Mouse (Mus musculus): Measurements from ENCODE around the gene Tbc1d4. TPM values are rescaled to one million over a fixed set of nuclear protein-coding genes. Genes with fewer than 3 reads are reported as not detected.

Gene Tbc1d4
- 10 to 100 TPM; 36.8 to 39.9 TPM for total RNA-seq (2021)

DNA sequence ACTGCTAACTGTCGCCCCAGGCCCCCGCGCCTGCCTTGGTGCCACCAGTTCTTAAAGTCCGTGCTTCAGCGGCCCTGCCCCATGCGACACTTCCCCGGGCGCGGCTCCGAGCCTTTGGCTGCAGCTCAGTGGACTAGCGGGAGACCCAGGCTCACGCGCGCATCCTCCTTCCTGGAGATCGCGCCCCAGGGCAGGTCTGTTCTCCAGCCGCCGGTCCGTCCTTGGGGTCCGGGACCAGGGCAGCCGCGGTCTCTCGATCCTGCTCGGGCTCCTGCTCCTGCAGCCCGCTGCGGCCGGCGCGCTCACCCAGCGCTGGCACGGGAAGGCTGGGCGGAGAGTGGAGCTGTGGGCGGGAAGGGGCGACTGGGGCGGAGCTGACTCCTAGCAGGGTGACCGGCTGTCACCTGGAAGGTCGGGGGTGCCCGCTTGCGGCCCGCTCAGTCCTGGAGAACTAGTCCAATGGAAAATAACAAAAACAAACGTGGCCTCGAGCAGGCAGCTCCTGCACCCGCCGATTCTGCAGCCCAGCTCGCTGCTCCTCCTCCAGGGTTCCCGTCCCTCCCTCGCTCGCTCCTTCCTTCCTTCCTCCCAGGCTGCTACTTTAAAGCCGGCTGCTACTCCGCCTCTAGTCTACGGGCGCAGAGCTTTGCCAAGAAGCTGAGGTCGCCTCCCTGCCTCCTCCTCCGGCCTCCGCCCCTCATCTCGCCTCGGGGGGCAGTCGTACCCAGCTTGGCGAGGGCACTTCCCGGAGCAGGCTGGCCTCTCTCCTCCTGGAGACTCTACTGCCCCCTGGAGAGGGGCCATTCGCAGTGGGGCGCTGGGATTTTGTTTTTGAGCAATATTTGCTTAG is at the start of gene Tbc1d4:
TSS of gene Tbc1d4 (minus strand) at position 673 of the 850 bp plus-strand sequence.
- DNase-seq, result peak; percentile 84

DNA sequence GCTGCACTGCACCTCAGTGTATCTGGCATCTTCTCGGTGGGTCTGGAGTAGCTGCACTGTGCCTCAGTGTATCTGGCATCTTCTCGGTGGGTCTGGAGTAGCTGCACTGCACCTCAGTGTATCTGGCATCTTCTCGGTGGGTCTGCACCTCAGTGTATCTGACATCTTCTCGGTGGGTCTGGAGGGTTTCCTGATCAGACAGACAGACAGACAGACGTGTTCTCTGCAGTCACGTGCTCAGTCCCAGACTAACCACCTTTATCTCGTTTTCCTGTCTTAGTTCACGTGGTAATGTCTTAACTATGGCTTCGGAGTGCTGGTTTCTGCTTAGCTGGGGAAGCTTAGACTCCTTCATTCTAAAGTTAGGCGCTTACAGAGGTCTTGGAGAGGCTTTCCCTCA is 47.3 kb upstream of the Tbc1d4 start:
- no peak for DNase-seq

DNA sequence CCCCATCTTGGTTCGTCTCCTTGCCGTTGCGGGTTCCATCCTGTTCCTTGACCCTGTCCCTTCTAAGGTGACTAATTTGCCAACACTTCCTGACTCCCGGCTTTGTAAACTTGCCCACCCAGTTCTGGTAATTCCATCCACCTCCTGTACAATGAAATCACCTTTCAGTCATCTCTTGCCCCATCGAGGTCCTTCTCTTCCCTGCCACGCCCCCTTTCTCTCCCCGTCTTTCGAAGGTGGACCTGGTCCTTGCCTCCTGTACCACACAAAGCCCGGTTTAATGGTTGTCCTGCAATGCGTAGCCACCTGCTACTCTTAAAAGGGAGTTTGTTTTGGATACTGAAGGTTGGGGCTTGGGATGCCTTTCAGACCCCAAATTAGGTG is 45.5 kb upstream of the Tbc1d4 start:
- no peak for DNase-seq

DNA sequence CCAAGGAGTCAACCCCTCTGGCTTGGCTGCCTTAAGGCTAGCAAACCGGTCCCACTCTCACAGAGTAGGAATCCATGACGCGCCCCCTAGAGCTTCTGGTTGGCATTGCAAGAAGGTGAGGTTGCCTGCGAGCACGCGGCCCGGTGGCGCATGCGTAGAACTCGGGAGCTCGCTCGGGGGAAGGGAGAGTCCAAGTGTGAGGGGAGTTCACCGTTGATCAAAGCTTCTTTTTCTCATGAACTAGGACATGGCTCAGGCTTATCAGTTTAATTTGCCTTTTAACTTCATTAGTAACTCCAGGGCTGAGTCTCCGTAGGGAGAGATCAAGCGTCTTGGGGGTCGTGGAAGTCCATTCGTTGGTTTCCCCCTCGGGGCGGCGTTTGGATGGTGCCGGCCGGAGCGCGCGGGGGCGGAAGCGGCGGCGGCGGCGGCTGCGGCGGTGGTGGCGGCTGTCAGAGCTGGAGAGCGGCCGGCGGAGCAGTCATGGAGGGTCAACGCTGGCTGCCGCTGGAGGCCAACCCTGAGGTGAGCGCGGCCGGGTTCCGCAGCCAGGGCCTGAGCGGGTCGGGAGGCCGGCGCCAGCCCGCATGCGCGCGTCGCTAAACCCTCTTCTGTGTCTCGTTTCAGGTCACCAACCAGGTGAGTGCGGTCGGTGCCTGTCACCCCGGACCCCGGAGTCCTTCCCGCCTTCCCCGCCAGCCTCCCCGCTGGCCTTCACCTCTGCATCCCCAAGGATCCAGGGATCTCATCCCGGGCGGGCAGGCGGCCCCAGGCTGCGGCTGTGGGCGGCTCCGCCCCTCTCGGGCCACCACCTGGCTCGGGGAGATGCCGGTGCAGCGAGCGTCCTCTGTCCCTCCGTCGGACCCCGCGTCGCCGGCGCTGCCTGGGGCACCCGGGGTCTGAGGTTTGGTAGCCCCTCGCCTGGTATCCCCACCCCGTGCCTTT is 44.9 kb upstream of the Tbc1d4 start, which contains the start of gene Uchl3:
TSS of gene Uchl3 (plus strand) at position 387 of the 945 bp plus-strand sequence.
- peak; percentile 99 for DNase-seq

DNA sequence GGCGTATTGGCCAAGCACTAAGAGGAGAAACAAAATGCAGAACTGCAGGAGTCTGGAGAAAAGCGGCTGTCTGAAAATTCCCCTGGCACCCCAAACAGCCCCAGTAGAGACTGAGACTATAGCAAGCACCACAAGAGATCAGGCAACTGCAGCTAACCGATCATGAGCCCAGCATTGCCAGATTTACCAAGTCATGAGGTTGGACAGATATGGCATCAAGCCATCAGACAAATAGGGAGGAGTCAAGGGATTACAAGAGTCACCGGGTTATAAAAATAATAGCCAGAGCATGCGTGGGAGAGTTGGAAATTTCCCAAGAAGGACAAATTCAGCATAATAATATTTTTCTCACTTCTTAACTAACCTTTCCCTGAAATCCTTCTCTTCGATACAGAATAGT is 43.6 kb upstream of the Tbc1d4 start:
- DNase-seq, result no peak

DNA sequence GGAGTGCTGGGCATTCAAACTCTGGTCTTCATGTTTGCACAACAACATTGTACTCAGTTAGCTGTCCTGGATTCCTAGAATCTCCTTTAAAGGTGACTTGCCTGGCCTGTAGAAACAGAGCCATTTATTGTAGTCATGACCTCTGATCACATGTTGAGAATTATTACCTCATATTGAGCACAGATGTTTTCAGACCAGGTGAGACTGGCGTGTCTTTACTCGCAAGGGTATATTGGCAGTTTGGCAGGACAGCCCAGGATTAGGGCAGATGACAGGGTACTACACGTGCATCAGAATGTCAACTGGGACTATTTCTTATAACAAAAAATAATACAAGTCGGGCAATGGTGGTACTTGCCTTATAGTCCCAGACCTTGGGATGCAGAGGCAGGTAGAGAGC is 41.6 kb upstream of the Tbc1d4 start:
- no peak for DNase-seq

DNA sequence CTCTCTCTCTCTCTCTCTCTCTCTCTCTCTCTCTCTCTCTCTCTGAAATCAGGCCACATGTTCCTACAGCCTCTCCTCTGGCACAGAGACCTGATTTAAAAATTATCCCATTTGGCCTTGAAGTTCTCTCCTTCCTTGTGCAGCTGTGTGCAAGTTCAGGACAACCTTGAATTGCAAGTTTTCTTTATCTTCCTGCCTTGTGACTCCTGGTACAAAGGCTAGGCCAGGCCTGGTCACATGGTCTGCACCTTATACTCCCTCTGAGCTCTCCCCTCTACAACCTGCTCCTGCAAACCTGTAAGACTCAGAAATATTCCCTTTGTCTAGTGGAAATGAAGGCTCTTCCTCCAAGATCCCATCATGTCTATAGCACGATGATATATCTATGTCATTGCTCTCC is 36.0 kb upstream of the Tbc1d4 start:
- DNase-seq, result no peak

DNA sequence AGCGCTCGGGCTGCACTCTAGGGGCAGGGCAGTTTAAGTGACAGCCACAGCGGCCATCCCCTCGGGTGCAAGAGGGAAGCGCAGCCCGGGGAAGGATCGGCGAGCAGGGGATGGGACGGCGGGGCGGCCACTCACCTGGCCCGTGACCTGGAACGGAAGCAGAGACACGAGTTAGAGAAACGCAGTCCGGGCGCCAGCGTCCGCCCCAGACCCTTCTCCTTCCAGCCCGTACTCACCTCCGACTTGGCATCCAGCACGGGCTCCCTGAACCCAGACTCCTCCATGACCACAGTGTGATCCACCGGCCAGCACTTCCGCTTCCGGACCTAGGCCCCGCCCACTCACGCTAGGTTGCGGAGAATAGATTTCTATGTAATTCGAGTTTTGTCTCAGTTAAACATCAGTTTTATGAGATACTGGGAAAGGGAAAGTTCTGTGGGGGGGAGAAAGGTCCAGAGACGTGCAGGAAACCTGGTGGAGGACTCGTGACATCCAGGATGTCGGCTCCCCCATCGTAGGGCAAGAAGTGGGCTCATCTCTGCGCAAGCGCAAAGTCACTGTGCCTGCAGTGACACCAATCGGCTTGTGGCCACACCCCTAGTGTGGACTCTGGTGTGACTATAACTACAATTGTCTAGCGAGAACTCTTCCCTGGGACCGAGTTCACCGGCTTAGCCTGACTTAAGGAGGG is 31.3 kb upstream of the Tbc1d4 start, which contains the start of gene Commd6:
TSS of gene Commd6 (minus strand) at position 534 of the 691 bp plus-strand sequence.
- DNase-seq, result peak; percentile 92

DNA sequence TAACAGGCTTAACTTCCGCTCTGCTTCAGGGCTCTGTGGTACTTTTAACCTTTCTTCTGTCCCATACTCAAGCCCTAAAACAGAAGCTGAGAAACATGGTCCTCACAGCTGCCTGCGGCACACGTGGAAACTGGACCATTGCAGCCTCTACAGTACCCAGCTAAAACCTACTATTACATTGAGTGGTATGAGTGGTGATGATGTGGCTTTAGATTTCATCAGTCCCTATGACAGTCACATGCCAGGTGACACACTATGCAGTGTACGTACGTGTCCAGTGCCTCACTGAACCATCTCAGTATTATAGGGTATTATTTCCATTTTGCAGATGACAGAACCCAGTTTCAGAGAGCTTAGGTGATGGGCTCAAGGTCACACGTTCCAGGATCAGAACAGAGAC is 28.4 kb upstream of the Tbc1d4 start:
- DNase-seq, result no peak

DNA sequence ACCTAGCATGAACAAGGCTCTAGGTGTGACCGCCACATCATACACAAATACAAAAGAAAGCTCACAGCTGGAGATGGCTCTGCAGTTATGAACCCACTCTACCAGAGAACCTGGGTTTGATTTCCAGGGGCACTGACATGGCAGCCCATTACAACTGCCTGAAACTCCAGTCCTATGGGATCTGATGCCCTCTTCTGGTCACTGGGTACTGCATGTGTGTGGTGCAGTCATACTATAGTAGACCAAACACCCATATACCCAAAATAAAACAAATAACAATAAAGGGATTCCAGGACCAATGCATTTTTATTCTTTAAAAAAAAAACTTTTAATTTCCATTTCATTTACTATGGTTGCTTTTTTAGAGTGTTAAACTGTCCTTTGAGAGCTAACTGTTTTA is 26.8 kb upstream of the Tbc1d4 start:
- no peak for DNase-seq

DNA sequence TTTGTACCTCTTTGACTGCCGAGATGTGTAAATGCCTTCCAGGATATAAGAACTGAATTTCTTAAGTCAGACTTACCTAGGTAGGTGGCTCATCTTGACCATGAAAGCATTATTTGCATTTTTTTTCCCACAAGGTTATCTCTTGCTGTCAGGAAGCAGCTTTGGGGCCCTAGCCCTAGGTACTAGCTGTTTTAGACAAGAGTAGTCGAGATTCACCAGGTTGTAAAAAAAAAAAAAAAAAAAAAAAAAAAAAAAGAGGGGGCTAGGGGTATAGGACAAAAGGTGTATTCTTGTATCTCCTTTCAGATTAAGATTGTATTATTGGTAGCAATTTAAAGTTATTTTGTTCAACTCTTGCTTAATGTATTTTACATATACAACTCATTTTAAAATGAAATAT is 21.6 kb upstream of the Tbc1d4 start:
- DNase-seq, result no peak

DNA sequence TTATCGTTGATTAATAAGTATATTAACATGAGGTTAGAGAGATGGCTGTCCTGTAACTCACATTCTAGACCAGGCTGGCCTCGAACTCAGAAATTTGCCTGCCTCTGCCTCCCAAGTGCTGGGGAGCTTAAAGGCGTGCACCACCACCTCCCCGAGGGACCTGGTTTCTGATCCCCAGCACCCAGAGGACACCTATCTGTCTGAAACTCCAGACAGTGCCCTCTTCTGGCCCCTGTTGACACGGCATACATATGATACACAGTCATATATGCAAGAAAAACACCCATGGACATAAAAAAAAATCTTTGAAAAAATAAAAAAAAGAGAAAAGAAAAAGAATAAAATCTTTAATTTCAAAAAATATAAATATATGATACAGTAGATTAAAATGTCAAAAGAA is 8.7 kb upstream of the Tbc1d4 start:
- no peak for DNase-seq

DNA sequence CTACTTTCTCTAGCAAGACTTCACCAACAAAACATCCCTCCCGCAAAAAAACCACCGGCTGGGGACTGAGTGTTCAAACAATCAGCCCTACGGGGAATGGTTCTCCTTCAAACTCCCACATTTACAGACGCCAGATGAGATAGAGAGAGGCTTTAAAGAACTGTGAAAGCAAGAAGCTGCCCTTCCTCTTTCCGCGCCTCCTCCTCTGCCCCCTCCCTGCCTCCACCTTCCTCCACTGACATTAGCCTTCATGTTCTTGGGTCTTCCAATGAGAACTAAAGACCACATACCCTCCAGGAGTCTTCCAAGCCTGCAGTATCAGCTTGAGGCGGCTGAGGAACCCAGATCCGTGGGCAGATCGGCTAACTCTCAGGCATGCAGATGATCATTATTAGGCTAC is 7.2 kb upstream of the Tbc1d4 start:
- no peak for DNase-seq

DNA sequence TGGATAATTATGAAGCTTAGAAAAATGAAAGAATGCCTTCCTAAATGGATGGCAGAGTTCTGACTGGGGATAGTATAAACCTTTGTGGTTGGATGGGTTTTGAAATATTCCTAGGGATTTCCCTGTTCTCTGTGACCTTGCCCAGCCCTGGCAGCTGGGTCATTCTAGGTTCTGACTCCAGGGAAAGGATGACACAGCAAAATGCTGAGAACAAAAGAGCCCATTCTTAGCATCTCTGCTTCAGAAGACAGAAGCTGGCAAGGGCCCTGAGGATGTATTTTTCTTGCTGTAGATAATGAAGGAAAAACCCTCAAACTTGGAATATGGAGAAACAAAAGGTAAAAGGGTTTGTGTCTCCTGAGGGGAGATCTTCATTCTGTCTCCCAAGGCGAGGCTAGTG is 4.2 kb upstream of the Tbc1d4 start:
- DNase-seq, result no peak

DNA sequence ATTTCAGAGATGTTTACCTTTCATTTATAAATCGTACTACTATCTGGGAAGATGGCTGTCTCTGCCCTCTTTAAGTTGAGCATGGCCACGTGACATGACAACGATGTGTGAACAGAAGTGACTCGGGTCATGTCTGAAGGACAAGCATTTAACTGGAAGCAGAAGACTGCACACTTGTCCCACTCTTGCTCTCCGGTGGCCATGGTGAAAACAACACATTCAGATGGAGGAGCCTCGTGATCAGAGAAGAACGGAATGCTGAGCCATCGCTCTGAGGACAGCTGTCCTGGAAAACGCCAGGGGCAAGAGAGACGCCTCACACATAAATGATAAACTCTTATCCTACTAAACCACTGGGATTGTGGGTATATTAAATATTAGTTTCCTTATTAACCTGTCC is 1.7 kb upstream of the Tbc1d4 start:
- DNase-seq, result no peak

DNA sequence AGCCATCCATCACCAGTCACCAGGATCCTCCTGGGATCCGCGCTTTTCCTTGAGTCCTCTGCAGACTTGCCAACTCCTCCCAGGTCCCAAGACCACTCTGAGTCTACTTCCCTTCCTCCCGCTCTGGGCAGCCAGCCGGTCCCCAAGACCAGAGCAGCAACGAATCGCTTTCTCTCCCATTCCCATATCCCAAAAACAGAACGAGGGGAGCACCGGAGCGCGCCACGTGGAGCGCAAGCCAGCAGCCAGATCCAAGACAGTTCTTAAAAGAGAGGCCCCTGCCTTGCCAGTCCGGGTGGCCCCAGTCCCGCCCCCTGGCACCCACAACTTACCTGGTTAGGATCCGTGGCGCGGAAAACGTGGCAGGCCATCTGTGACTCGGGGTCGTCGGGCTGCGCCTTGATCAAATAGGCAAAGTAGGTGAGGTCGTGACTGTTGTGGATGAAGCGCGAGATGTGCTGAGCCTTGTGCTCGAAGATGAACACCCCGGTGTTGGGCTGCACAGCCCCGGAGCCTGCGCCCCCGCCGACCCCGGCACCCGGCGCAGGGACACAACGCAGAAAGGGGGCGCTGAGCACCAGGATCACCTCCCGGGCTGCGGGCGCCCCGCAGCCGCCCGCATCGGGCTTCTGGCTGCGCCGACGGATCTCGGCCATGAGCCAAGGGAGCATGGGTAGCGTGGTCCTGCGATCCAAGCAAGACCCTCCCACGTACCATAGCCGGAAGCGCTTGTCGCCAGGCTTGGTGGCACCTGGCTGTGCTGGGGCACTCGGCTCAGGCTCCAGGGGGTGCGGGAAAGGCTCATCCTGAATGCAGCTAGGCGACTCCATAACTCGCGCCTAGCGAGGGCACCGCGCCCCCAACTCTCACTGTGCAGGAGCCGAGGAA is 1.1 kb downstream of the Tbc1d4 start:
- peak; percentile 26 for DNase-seq

DNA sequence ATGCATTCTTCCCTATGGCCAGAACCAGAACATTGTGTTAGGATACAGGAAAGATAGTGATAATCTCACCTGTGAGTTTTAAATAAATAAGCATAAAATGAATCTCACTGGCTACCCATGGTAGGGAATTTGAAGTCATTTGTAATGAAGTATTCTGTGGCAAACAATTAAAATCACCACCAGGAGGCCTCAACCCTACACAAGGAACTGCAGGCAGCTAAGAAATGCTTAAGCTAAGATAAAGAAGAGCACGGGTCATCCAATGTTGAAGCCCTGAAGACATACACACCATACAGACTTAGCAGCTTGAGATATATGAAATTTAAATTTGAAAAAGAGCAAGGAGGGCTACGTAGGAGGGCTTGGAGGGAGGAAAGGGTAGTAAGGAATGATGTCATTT is 3.1 kb downstream of the Tbc1d4 start:
- DNase-seq, result no peak

DNA sequence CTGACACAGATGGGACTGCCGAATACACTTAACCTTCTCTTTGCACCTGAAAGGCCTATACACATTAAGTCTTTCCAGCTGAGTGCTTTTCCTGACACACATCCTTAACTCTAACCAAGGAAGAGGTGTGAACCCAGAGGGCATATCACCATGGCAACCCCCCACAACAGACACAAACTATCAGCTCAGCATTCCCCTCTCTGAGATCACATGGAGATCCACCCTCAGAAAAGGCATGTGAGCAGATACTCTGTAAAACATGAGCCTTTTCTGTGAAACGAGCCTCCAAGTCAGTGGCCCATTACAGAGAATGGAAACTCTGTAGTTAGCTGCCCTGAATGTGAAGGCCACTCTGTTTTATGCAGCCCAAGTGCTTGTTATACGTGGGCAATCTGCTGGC is 6.1 kb downstream of the Tbc1d4 start:
- DNase-seq, result no peak

DNA sequence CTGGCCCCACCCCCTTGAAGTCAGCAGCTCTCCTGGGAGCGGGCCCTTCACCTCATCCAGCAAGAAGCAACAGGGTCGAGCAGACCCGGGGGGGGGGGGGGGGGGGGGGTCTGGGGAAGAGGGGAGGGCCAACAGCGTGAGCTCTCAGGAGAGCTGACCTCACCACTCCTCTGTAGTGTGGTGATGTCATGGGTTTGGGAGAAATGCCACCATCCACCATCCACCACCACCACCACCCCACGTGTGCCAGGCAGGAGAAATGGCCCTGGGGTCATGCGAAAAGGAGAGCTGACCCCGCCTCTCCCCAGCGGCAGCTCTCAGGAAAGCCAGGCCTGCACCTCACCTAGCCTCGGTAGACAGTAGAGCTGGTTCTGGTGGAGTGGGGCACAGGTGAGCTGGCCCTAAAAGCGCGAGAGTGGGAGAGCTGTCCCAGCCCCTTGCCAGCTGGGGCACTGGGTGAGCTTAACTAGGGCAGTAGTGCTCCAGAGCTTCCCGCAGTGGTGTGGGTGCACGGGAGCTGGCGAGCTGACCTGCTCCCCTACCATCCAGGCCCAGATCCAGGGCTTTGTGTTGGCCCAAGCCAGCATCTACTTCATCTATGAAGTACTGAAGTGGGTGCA is 11.8 kb downstream of the Tbc1d4 start:
- DNase-seq, result no peak

DNA sequence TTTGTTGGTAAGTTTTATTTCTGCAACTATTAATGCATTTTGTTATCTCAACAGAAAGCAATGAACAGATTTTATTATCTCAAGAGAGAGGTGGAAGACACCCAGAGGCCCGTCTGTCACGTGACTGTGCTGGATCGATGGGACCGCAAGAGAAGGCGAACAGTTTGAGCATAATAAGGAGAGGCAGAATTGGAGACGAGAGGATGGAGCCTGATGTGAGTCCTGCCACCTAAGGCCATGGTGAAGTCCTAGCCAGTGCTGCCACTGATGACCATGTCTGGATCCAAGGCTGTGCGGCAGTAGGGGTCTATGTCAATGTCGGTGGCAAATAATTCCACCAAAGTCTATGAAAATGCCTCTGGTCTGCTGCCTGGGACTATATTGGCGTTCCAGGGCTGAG is 12.3 kb downstream of the Tbc1d4 start:
- DNase-seq, result no peak
